Mouse (Mus musculus) brain, embryonic 14.5 days (tissue): ENCODE results near the gene Cphx2.
"Not testable (repeated sequence)": the region's sequence is repeated elsewhere in the genome, so short reads cannot be mapped to it uniquely, and the experiment has no call there.

Source experiments
- CTCF ChIP-seq: fragments of 200-500 bp; IDR thresholded peaks from 2 replicates; pipeline ENCODE4 v1.5.1; 2012; ENCODE audit warnings: inconsistent platforms, mild to moderate bottlenecking, moderate library complexity, borderline replicate concordance; ENCODE audit not compliant: insufficient read depth, insufficient read length; ENCODE audit errors: extremely low read depth
- POLR2A ChIP-seq: fragments of 200-500 bp; IDR thresholded peaks from 2 replicates; pipeline ENCODE4 v1.6.1; 2012; ENCODE audit warnings: mild to moderate bottlenecking, inconsistent platforms, borderline replicate concordance; ENCODE audit not compliant: poor library complexity, insufficient read depth, insufficient read length, severe bottlenecking; ENCODE audit errors: extremely low read depth

GRCm38 (mm10) chr14:26034364-26034763 is 47.0 kb upstream of the Cphx2 start:
- not testable (repeated sequence) for TF ChIP-seq POLR2A, CTCF
